Mouse (Mus musculus) gastrocnemius, postnatal 10 days (tissue): ENCODE measurements around the gene Olfr1423. TPM values are rescaled to one million over a fixed set of nuclear protein-coding genes. Genes with fewer than 3 reads are reported as not detected.
"Not testable (repeated sequence)": the region's sequence is repeated elsewhere in the genome, so short reads cannot be mapped to it uniquely, and the experiment has no call there.

ENCODE experiments used
- DNase-seq: peaks from one replicate; pipeline ENCODE4 v3.0.0; 2021; ENCODE audit warnings: mixed read lengths
- total RNA-seq, 2 experiments: library from RNA; stranded (reverse); gene quantifications; 2 replicates each; pipeline ENCODE4 v1.2.3; 2021

Gene Olfr1423
- total RNA-seq, 2 experiments from 2014 or later = not detected

DNA sequence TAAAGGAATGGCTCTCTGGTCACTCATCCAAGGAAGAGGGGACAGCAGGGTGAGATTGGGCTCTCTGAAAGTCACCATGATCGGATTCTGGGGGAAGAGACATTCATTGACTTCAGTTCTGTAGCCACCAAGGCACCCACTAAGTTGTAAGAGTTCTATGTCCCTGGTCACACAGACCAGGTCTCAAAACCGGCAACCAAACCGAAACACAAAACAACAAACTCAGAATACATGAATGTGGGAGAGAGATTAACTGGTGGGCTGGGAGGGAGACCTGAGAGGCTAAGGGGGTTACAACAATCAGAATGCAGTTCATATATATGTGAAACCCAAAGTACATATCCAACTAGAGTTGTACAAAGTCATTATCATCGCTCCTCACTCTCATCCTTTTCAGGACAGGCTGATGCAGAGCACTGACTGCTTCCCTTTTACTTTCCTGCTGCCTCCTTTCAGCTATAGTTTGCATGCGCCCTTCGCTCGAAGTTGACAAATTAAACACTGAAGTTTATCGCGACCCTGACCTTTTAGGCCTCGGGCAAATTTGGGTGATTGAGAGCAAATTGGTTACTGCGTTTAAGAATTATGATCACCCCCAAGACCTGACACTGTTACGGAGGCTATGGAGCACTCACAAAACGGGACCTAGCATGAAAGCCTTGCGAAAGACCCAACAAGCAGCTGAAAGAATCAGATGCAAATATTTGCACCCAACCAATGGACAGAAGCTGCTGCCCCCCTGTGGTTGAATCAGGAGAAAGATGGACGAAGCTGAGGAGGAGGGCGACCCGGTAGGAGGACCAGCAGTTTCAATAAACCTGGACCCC lies 33.8 kb downstream of the Olfr1423 start:
- peak; percentile 27 for DNase-seq

- DNase-seq = no peak
Measured at GRCm38 (mm10) chr19:12006361-12006947, 34.7 kb downstream of the Olfr1423 start.

- peak; percentile 80 for DNase-seq
Measured at GRCm38 (mm10) chr19:12005376-12006360, 35.4 kb downstream of the Olfr1423 start.

- no peak for DNase-seq
Measured at GRCm38 (mm10) chr19:12004216-12005008, 36.7 kb downstream of the Olfr1423 start.

DNA sequence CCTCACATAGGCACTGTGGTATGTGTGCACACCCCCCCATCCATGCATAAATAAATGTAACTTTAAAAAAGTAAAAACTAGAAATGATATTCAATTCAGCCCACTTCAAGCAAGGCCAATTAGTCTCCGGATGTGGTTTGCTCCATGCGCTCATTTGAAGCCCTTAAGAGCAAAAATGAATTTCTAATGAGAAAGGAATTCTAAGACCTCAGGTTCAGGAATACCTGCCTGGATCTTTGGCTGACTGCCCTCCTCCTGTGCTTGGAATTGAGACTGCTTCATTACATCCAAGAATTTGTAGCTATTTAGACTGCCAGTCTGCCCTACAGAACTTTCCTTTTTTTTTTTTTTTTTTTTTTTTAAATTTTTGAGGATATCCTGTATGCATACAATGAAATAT lies 37.5 kb downstream of the Olfr1423 start:
- DNase-seq = no peak

- no peak for DNase-seq
Measured at GRCm38 (mm10) chr19:12002791-12003190, 38.3 kb downstream of the Olfr1423 start.

DNA sequence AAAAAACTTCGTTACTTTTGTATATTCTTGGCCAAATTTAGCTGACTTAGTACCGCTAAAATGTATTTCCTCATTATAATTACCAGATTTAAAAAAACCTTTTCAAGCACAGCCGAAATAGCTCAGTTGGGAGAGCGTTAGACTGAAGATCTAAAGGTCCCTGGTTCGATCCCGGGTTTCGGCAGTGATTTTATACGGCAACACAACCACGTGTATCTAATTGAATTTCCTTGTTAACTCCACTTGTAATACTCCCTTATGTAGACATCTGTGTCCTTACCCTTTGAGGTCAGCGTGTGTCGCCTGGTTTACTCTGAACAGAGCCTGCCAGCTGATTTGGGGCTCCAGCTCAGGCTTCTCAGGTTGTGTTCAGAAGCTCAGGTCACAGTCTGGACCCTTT lies 39.0 kb downstream of the Olfr1423 start:
- peak; percentile 25 for DNase-seq

GRCm38 (mm10) chr19:12001686-12002085 lies 39.4 kb downstream of the Olfr1423 start:
- no peak for DNase-seq

DNA sequence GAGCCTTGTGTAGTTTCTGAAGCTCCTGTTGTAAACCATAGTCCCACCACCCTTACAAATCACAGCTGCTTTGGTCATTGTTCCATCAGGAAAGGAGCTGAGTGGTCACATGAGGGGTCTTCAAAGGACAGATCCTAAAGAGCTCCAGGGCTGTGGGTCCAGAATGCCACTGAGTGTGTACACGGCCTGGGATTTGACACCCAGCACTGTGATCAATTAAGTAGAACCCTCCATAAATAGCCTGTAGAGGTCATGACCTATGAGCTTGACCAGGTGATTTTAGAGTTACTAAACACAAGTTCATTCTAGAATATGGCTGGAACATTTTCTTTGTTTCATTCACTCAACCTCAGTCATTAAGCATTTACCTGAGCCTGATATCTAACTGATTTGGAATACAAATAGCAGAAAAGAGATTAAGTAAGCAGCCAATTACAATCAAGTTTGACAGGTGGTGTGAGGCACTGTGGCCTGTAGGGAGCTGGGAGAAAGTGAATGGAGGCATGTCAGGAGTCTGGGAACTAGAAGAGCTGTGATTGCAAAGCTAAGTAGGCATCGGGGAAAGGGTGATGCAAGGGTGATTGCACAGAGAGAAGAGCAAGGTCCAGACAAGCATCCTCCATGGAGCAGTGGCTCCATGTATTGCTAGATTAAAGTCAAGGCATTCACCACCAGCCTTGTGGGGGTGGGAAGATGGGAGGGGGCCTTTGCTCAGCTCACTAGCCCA lies 45.2 kb downstream of the Olfr1423 start:
- no peak for DNase-seq

GRCm38 (mm10) chr19:11994703-11995431 lies 46.2 kb downstream of the Olfr1423 start:
- DNase-seq = no peak

DNA sequence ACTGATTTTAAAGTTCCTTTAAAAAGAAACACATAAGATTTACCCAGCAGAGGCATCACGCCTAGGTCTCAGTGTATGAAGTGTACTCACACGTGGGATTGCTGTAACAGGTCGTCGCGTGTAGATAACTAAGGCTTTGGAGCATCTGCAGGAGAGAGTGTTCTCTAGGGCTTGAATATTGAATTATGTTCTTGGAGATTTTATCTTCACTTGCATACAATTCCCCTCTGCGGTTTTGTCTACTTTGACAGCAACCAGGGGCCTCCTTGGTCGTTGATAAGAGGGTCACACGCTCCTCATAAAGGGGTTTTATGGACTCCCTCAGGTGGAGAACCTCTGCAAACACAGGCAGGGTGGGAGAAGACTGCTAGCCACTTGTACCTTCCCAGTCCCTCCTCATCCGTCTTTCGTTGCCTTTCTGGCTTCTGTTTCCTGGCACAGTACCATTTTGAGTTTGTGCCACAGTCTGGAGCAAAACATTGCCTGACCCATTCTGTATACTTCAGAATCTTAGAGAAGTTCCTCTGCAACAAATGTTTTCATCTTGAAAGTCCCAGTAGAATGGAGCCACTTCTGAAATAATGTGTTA lies 48.6 kb downstream of the Olfr1423 start:
- no peak for DNase-seq

GRCm38 (mm10) chr19:11992034-11992433 lies 49.1 kb downstream of the Olfr1423 start:
- no peak for DNase-seq

- no peak for DNase-seq
Measured at GRCm38 (mm10) chr19:11989334-11989733, 51.8 kb downstream of the Olfr1423 start.

- no peak for DNase-seq
Measured at GRCm38 (mm10) chr19:11987841-11988240, 53.3 kb downstream of the Olfr1423 start.

- not testable (repeated sequence) for DNase-seq
Measured at GRCm38 (mm10) chr19:11984614-11985013, 56.5 kb downstream of the Olfr1423 start.
